Mouse (Mus musculus): ENCODE measurements at regions not wholly inside any gene's neighbourhood (a gene's known extent, or its start where the extent isn't known, plus 50 kb on each side); places are given as distances from the start of the nearest gene placed in this dataset.

DNA sequence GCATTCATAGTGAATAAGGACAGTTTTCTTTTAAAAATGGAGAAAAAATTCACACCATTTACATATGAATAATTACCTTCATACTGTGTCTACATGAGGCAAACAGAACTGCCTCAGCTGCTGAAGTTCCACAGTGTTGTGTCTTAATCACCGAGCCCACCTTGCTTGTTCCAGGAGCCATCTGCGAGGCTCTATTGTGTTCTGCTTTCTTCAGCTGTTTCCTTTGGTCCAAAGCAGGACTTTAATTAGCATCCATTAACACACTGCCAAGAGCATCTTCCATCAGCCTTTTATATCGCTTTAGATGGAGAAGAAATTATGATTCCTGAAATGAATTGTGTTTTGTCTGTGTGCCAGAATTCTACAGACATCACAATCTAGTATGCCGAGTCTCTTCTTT lies 3423.1 kb upstream of the Lrrc6 start:
- H3K4me1 ChIP-seq (replicated peaks; ENCODE audit: control insufficient read depth, insufficient read depth): no peaks in the 10 kb centered on the region
- no peak overlapping the region for H3K4me2 ChIP-seq (replicated peaks; ENCODE audit: low read depth)
- ATAC-seq (ENCODE audit: low FRiP score, low TSS enrichment): no peak
- no peak for DNase-seq (ENCODE audit: low spot score)
- no peak overlapping the region for H3K9ac ChIP-seq (ENCODE audit: low read length)
- H3K9me3 ChIP-seq (ENCODE audit: control insufficient read depth, low read length): no peaks in the 10 kb centered on the region
- no peak overlapping the region for H3K4me3 ChIP-seq (ENCODE audit: low read depth, low read length)
- H3K36me3 ChIP-seq (ENCODE audit: control insufficient read depth, insufficient read depth, low read length): no peaks in the 10 kb centered on the region
- 82% methylated on average over 4 of the region's 4 CpGs for WGBS
- no peak overlapping the region for H3K27ac ChIP-seq (replicated peaks)
- TF ChIP-seq CTCF (IDR thresholded peaks at IDR 0.05; ENCODE audit: low read depth): no peak
- no peak for TF ChIP-seq EP300 (optimal IDR thresholded peaks at IDR 0.05)
- H3K27me3 ChIP-seq (ENCODE audit: control insufficient read depth, insufficient read depth, low read length): no peaks in the 10 kb centered on the region

- no peak overlapping the region for H3K4me3 ChIP-seq (ENCODE audit: low read depth, low read length)
- TF ChIP-seq EP300 (optimal IDR thresholded peaks at IDR 0.05): no peak
- no peaks in the 10 kb centered on the region for H3K27me3 ChIP-seq (ENCODE audit: control insufficient read depth, insufficient read depth, low read length)
- no peak overlapping the region for H3K27ac ChIP-seq (replicated peaks)
- DNase-seq (ENCODE audit: low spot score): no peak
- H3K9ac ChIP-seq (ENCODE audit: low read length): no peak overlapping the region
- no peaks in the 10 kb centered on the region for H3K4me1 ChIP-seq (replicated peaks; ENCODE audit: control insufficient read depth, insufficient read depth)
- H3K4me2 ChIP-seq (replicated peaks; ENCODE audit: low read depth): no peak overlapping the region
- ATAC-seq (ENCODE audit: low FRiP score, low TSS enrichment): no peak
- WGBS: 12% methylated on average over 2 of the region's 2 CpGs
- no peaks in the 10 kb centered on the region for H3K9me3 ChIP-seq (ENCODE audit: control insufficient read depth, low read length)
- no peaks in the 10 kb centered on the region for H3K36me3 ChIP-seq (ENCODE audit: control insufficient read depth, insufficient read depth, low read length)
These were observed 3422.6 kb upstream of the Lrrc6 start for GRCm38 (mm10) chr15:69923280-69923679.

DNA sequence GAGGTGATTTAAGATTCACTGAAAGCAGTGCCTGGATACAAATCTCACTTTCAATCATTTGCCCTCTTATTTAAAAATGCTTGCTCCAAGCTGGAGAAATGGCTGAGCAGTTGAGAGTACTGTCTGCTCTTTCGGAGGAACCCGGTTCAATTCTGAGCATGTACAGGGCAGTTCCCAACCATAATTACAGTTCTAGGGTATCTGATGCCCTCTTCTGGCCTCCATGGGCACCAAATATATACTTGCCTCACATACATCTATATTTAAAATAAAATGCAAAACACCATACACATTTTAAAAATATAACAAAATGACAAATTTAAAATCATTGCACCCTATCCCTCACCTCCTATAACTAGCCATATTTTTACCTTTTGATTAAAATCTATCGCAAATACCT lies 3421.5 kb upstream of the Lrrc6 start:
- Histone ChIP-seq H3K27ac (replicated peaks) (no peak overlapping the region), H3K27me3 (ENCODE audit: control insufficient read depth, insufficient read depth, low read length) (no peaks in the 10 kb centered on the region), H3K36me3 (ENCODE audit: control insufficient read depth, insufficient read depth, low read length) (no peaks in the 10 kb centered on the region), H3K4me3 (ENCODE audit: low read depth, low read length) (no peak overlapping the region), H3K9ac (ENCODE audit: low read length) (no peak overlapping the region), H3K4me2 (replicated peaks; ENCODE audit: low read depth) (no peak overlapping the region), H3K4me1 (replicated peaks; ENCODE audit: control insufficient read depth, insufficient read depth) (no peaks in the 10 kb centered on the region), H3K9me3 (ENCODE audit: control insufficient read depth, low read length) (no peaks in the 10 kb centered on the region)
- no peak for ATAC-seq (ENCODE audit: low FRiP score, low TSS enrichment)
- WGBS: 80% methylated on average over 3 of the region's 3 CpGs
- DNase-seq (ENCODE audit: low spot score): no peak
- TF ChIP-seq EP300 (optimal IDR thresholded peaks at IDR 0.05) (no peak), CTCF (IDR thresholded peaks at IDR 0.05; ENCODE audit: low read depth) (peak; percentile 39)

DNA sequence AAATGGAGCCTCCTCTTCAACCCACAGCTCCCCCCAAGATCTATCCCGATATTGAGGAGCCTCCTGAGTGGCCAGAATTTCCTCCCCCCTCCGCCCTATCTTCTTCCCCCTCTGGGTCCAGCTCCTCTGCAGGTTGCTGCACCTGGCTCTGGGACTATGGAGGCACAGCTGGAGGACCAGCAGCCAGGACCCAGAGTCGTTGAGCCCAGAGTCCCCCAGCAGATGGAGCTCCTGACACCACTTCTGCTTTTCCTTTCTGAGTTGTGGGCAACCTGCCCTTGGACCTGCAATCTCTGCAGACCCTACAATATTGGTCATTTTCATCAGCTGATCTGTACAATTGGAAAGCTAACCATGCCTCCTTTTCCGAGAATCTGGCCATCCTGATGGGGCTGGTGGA lies 3385.1 kb upstream of the Lrrc6 start:
- no peak overlapping the region for H3K4me3 ChIP-seq (ENCODE audit: low read depth, low read length)
- no peak for DNase-seq (ENCODE audit: low spot score)
- H3K4me2 ChIP-seq (replicated peaks; ENCODE audit: low read depth): no peak overlapping the region
- H3K27ac ChIP-seq (replicated peaks): no peak overlapping the region
- TF ChIP-seq EP300 (optimal IDR thresholded peaks at IDR 0.05) (no peak), CTCF (IDR thresholded peaks at IDR 0.05; ENCODE audit: low read depth) (no peak)
- ATAC-seq (ENCODE audit: low FRiP score, low TSS enrichment): no peak
- no peaks in the 10 kb centered on the region for H3K4me1 ChIP-seq (replicated peaks; ENCODE audit: control insufficient read depth, insufficient read depth)
- H3K27me3 ChIP-seq (ENCODE audit: control insufficient read depth, insufficient read depth, low read length): no peaks in the 10 kb centered on the region
- H3K9me3 ChIP-seq (ENCODE audit: control insufficient read depth, low read length): no peaks in the 10 kb centered on the region
- no peak overlapping the region for H3K9ac ChIP-seq (ENCODE audit: low read length)
- 62% methylated on average over 4 of the region's 4 CpGs for WGBS
- H3K36me3 ChIP-seq (ENCODE audit: control insufficient read depth, insufficient read depth, low read length): no peaks in the 10 kb centered on the region

GRCm38 (mm10) chr15:69878511-69878910 lies 3377.8 kb upstream of the Lrrc6 start:
- TF ChIP-seq EP300 (optimal IDR thresholded peaks at IDR 0.05) (no peak), CTCF (IDR thresholded peaks at IDR 0.05; ENCODE audit: low read depth) (no peak)
- Histone ChIP-seq H3K4me2 (replicated peaks; ENCODE audit: low read depth) (no peak overlapping the region), H3K27ac (replicated peaks) (no peak overlapping the region), H3K9ac (ENCODE audit: low read length) (no peak overlapping the region), H3K36me3 (ENCODE audit: control insufficient read depth, insufficient read depth, low read length) (no peaks in the 10 kb centered on the region), H3K27me3 (ENCODE audit: control insufficient read depth, insufficient read depth, low read length) (no peaks in the 10 kb centered on the region), H3K4me1 (replicated peaks; ENCODE audit: control insufficient read depth, insufficient read depth) (no peaks in the 10 kb centered on the region), H3K9me3 (ENCODE audit: control insufficient read depth, low read length) (no peaks in the 10 kb centered on the region), H3K4me3 (ENCODE audit: low read depth, low read length) (no peak overlapping the region)
- DNase-seq (ENCODE audit: low spot score): no peak
- no peak for ATAC-seq (ENCODE audit: low FRiP score, low TSS enrichment)

- no peak overlapping the region for H3K4me2 ChIP-seq (replicated peaks; ENCODE audit: low read depth)
- no peak overlapping the region for H3K4me3 ChIP-seq (ENCODE audit: low read depth, low read length)
- no peak overlapping the region for H3K27ac ChIP-seq (replicated peaks)
- ATAC-seq (ENCODE audit: low FRiP score, low TSS enrichment) (no peak), DNase-seq (ENCODE audit: low spot score) (no peak)
- H3K36me3 ChIP-seq (ENCODE audit: control insufficient read depth, insufficient read depth, low read length): no peaks in the 10 kb centered on the region
- 33% methylated on average over 1 of the region's 1 CpGs for WGBS
- H3K9ac ChIP-seq (ENCODE audit: low read length): no peak overlapping the region
- H3K27me3 ChIP-seq (ENCODE audit: control insufficient read depth, insufficient read depth, low read length): no peaks in the 10 kb centered on the region
- H3K9me3 ChIP-seq (ENCODE audit: control insufficient read depth, low read length): no peaks in the 10 kb centered on the region
- TF ChIP-seq CTCF (IDR thresholded peaks at IDR 0.05; ENCODE audit: low read depth) (no peak), EP300 (optimal IDR thresholded peaks at IDR 0.05) (no peak)
- no peaks in the 10 kb centered on the region for H3K4me1 ChIP-seq (replicated peaks; ENCODE audit: control insufficient read depth, insufficient read depth)
These were observed 3352.8 kb upstream of the Lrrc6 start for GRCm38 (mm10) chr15:69853521-69853920.

Data from stomach, postnatal 0 days (tissue).